Mouse (Mus musculus) testis, adult 2 months (tissue): ENCODE data around the gene Arid5b. TPM values are rescaled to one million over a fixed set of nuclear protein-coding genes. Genes with fewer than 3 reads are reported as not detected.

Source experiments
- H3K27ac ChIP-seq: fragments of 200-500 bp; 2 replicates; pipeline ENCODE4 v1.5.1; 2012; ENCODE audit warnings: low read depth, low read length; ENCODE audit not compliant: control insufficient read depth, insufficient read depth
- H3K27me3 ChIP-seq: fragments of 200-500 bp; 2 replicates; pipeline ENCODE4 v1.6.1; 2012; ENCODE audit warnings: mild to moderate bottlenecking, low read length, moderate library complexity; ENCODE audit not compliant: control insufficient read depth, insufficient read depth
- H3K36me3 ChIP-seq: fragments of 200-500 bp; 2 replicates; pipeline ENCODE4 v1.6.1; 2012; ENCODE audit warnings: mild to moderate bottlenecking, low read length; ENCODE audit not compliant: control insufficient read depth, insufficient read depth
- H3K4me1 ChIP-seq: fragments of 200-500 bp; 2 replicates; pipeline ENCODE4 v1.6.1; 2012; ENCODE audit warnings: low read length; ENCODE audit not compliant: control insufficient read depth, insufficient read depth
- H3K4me3 ChIP-seq: fragments of 200-500 bp; 2 replicates; pipeline ENCODE4 v1.5.1; 2012; ENCODE audit warnings: low read depth, mild to moderate bottlenecking, low read length, moderate library complexity, mixed read lengths; ENCODE audit not compliant: control insufficient read depth
- CTCF ChIP-seq: fragments of 200-500 bp; IDR thresholded peaks from 2 replicates; pipeline ENCODE4 v1.5.1; 2012; ENCODE audit warnings: low read depth, mild to moderate bottlenecking, inconsistent platforms, low read length, moderate library complexity; ENCODE audit not compliant: control insufficient read depth, insufficient read depth, insufficient replicate concordance
- POLR2A ChIP-seq: fragments of 200-500 bp; IDR thresholded peaks from 2 replicates; pipeline ENCODE4 v1.6.1; 2012; ENCODE audit warnings: low read depth, mild to moderate bottlenecking, inconsistent platforms, low read length, moderate library complexity; ENCODE audit not compliant: control insufficient read depth
- polyA plus RNA-seq: library from polyadenylated mRNA; depleted of rRNA; stranded (reverse); fragments of >200 nt; gene quantifications from 2 replicates; pipeline ENCODE4 v1.2.3, GENCODE M21; 2012

Gene Arid5b
- polyA plus RNA-seq, 1 experiment, result 4.9 TPM

GRCm38 (mm10) chr10:68132154-68132553, 146.4 kb downstream of the Arid5b start:
- no peak overlapping the region for H3K27ac ChIP-seq
- no peak overlapping the region for H3K4me3 ChIP-seq
- peaks cover 4% of the 10 kb centered on the region for H3K4me1 ChIP-seq
- H3K36me3 ChIP-seq, result no peaks in the 10 kb centered on the region
- no peak for TF ChIP-seq CTCF
- no peaks in the 10 kb centered on the region; the same call in 1 of the 2 replicates for H3K27me3 ChIP-seq

DNA sequence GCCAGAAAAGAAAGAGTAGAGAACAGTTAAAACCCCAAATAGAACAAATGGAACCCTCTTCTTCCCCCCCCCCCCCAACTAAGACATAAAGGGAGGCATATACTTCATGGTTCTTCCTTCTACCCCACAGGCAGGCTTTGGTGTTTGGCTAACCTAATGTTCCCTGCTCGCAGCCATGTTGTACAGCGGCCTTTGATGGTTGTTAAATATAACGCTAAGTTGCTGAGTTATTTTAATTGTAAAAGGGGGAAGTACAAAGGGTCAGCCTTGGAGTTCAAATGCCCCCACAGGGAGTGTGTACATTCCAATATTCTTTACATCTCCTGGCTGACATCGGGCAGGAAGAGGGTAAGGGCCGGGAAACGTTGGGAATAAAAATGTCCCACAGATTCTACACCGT, 148.9 kb downstream of the Arid5b start:
- Histone ChIP-seq H3K36me3 (no peaks in the 10 kb centered on the region), H3K4me3 (no peak overlapping the region), H3K27me3 (no peaks in the 10 kb centered on the region), H3K4me1 (no peaks in the 10 kb centered on the region), H3K27ac (no peak overlapping the region)
- TF ChIP-seq CTCF (no peak), POLR2A (no peak)

DNA sequence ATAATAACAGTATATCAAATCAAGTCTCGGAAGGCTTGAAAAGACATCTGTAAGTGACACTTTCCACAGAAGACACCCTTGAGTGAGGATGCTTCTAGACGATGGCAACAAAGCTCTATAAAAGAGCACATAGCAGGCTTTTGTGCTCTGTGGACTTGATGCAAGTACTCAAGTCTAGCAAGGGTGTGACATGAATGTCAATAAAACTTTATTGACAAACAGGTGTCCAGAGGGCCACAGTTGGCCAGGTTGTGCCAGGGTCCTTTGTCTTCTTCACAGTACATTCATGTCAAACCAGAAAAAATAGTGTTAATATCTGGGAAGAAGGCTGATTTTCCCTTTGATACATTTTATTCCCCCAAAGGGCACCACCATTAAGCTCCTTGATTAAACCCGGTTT, 149.5 kb downstream of the Arid5b start:
- Histone ChIP-seq H3K27me3 (no peaks in the 10 kb centered on the region), H3K27ac (peak overlapping the region; percentile 53; the same call in 1 of the 2 replicates), H3K4me3 (no peak overlapping the region), H3K4me1 (no peaks in the 10 kb centered on the region), H3K36me3 (no peaks in the 10 kb centered on the region)
- TF ChIP-seq CTCF, result no peak
- no peak for TF ChIP-seq POLR2A

GRCm38 (mm10) chr10:68128441-68128848, 150.1 kb downstream of the Arid5b start:
- TF ChIP-seq POLR2A, result no peak
- no peak for TF ChIP-seq CTCF
- H3K27ac ChIP-seq, result peak overlapping the region; percentile 53; the same call in 1 of the 2 replicates
- no peaks in the 10 kb centered on the region for H3K4me1 ChIP-seq

DNA sequence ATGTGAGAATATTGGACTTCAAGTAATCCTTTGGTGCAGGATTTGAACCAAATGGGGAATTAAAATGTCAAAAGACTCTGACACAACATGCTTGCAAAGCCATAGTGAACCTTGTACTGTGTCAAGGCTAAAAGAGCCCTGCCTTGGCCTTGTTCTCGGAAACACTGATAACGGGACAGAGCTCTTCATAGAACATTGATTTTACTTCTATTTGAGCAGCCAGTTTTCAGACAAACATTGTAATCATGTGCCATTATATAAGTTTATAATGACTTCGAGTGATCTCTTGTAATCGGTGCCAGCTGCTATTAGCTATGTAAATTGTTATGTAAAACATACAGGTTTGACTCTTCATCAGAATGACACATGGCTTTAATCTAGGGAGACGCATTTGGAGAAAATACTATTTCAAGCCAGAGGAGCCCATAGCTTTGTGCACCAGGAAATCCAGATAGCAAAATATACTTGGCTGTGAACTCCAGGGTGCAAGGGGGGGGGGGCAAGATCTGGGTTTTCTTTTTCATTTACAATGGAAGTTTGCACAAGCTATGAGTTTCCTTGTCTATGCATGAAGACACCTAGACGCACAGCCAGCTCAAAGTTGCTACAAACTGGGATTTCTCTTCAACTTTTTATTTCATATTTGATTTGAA, 150.8 kb downstream of the Arid5b start:
- Histone ChIP-seq H3K27ac (peak overlapping the region; percentile 61; the same call in 1 of the 2 replicates), H3K4me1 (no peaks in the 10 kb centered on the region), H3K4me3 (no peak overlapping the region), H3K27me3 (no peaks in the 10 kb centered on the region), H3K36me3 (no peaks in the 10 kb centered on the region)
- no peak for TF ChIP-seq CTCF
- no peak for TF ChIP-seq POLR2A

More at GRCm38 (mm10) chr10:68128441-68128848, 150.1 kb downstream of the Arid5b start:
- Histone ChIP-seq H3K4me3 (no peak overlapping the region), H3K36me3 (no peaks in the 10 kb centered on the region), H3K27me3 (no peaks in the 10 kb centered on the region)

DNA sequence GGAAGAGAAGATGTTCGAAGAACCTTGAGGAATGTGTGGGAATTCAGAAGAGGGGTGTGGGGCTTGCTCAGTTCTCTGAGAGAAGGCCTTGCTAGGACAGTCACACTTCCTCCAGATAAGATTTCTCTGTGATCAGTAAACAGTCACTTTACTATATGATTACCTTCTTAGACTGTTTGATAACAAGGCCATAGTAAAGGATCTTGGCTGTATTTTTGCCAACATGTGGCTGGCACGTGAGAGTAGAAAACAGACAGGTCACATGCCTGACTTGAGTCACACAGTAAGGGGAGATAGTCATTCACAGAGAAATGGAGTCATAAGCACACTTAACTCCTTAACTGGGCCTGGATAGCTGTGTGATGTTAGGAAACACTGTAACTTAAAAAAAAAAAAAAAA, 151.4 kb downstream of the Arid5b start:
- Histone ChIP-seq H3K27ac (peak overlapping the region; percentile 57), H3K4me1 (no peaks in the 10 kb centered on the region), H3K27me3 (no peaks in the 10 kb centered on the region), H3K36me3 (no peaks in the 10 kb centered on the region), H3K4me3 (no peak overlapping the region)
- no peak for TF ChIP-seq POLR2A
- no peak for TF ChIP-seq CTCF

- Histone ChIP-seq H3K27ac (no peak overlapping the region), H3K36me3 (no peaks in the 10 kb centered on the region), H3K27me3 (no peaks in the 10 kb centered on the region), H3K4me3 (no peak overlapping the region), H3K4me1 (no peaks in the 10 kb centered on the region)
- no peak for TF ChIP-seq POLR2A
- no peak for TF ChIP-seq CTCF
These were observed 152.0 kb downstream of the Arid5b start for GRCm38 (mm10) chr10:68126551-68126950.
